Mouse (Mus musculus): Measurements from ENCODE around the gene Adam15. TPM values are rescaled to one million over a fixed set of nuclear protein-coding genes. Genes with fewer than 3 reads are reported as not detected.

Adam15 gene
- polyA plus RNA-seq, 1 experiment from 2014 or later: 61.5 TPM

- no peak for ATAC-seq (replicated peaks; ENCODE audit: extremely low read depth, insufficient read depth, low FRiP score)
- Histone ChIP-seq H3K27ac (ENCODE audit: low read length) (peak overlapping the region; percentile 73), H3K4me3 (ENCODE audit: low read length) (peak overlapping the region; percentile 77), H3K4me2 (ENCODE audit: low read depth, low read length) (peak overlapping the region; percentile 90), H3K36me3 (ENCODE audit: control insufficient read depth, insufficient read depth) (no peaks in the 10 kb centered on the region), H3K9ac (ENCODE audit: low read length) (peak overlapping the region; percentile 88), H3K4me1 (ENCODE audit: control insufficient read depth, insufficient read depth, low read length) (peaks cover 29% of the 10 kb centered on the region), H3K9me3 (replicated peaks; ENCODE audit: control insufficient read depth, low read length) (no peaks in the 10 kb centered on the region), H3K27me3 (ENCODE audit: control insufficient read depth, insufficient read depth, low read length) (no peaks in the 10 kb centered on the region)
- under 1% methylated on average over 55 of the region's 56 CpGs for WGBS
These were observed 42.1 kb upstream of the Adam15 start for GRCm38 (mm10) chr3:89391663-89392511.

GRCm38 (mm10) chr3:89390699-89391662, 41.2 kb upstream of the Adam15 start:
- no peaks in the 10 kb centered on the region for H3K36me3 ChIP-seq (ENCODE audit: control insufficient read depth, insufficient read depth)
- peak overlapping the region; percentile 73 for H3K27ac ChIP-seq (ENCODE audit: low read length)
- H3K4me3 ChIP-seq (ENCODE audit: low read length): peak overlapping the region; percentile 77
- peaks cover 24% of the 10 kb centered on the region for H3K4me1 ChIP-seq (ENCODE audit: control insufficient read depth, insufficient read depth, low read length)
- H3K4me2 ChIP-seq (ENCODE audit: low read depth, low read length): peak overlapping the region; percentile 90
- H3K27me3 ChIP-seq (ENCODE audit: control insufficient read depth, insufficient read depth, low read length): no peaks in the 10 kb centered on the region
- ATAC-seq (replicated peaks; ENCODE audit: extremely low read depth, insufficient read depth, low FRiP score): no peak
- 16% methylated on average over 19 of the region's 19 CpGs for WGBS
- H3K9me3 ChIP-seq (replicated peaks; ENCODE audit: control insufficient read depth, low read length): no peaks in the 10 kb centered on the region
- H3K9ac ChIP-seq (ENCODE audit: low read length): peak overlapping the region; percentile 88

- H3K4me1 ChIP-seq (ENCODE audit: control insufficient read depth, insufficient read depth, low read length): peaks cover 15% of the 10 kb centered on the region
These were observed 40.3 kb upstream of the Adam15 start for GRCm38 (mm10) chr3:89390111-89390515.

DNA sequence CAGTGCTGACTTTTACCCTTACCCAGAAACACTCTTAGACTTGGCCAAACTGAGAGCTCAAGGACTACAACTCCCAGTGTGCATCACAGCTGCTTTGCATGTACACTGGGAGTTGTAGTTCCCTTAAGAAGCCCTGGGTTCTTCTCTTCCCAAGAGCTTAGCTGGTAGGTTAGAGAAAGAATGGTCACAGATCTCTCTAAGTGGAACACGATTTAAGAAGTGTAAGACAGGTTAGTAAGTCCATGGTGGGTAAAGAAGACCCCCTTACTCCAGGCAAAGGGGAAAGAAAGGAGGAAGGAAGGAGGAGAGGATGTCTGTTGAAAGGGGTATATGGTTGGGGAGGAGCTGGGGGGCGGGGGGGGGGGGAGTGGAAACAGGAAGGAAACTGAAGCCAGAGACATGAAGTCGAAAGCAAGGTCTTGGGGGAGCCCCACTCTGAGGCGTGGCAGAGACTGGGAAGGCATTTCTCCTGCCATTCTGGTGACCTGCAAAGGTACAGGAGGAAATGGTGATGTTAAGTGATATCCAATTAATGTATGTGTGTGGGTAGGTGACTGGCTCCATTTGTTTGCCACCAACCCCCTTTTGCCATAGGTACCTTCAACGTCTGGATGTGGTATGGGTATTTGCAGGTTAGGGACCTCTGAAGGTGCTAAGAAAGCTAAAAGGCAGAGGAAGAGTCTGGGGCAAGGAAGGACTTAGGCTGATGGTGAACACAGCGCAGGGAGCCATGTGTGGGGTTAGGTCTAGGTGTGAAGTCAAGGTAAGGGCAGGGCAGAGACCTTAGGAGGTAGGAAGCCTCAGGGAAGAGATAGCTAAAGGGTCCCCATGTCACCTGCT, 39.3 kb upstream of the Adam15 start:
- Histone ChIP-seq H3K9me3 (replicated peaks; ENCODE audit: control insufficient read depth, low read length) (no peaks in the 10 kb centered on the region), H3K36me3 (ENCODE audit: control insufficient read depth, insufficient read depth) (no peaks in the 10 kb centered on the region), H3K4me3 (ENCODE audit: low read length) (no peak overlapping the region), H3K27me3 (ENCODE audit: control insufficient read depth, insufficient read depth, low read length) (no peaks in the 10 kb centered on the region), H3K4me2 (ENCODE audit: low read depth, low read length) (no peak overlapping the region), H3K4me1 (ENCODE audit: control insufficient read depth, insufficient read depth, low read length) (peaks cover 15% of the 10 kb centered on the region), H3K27ac (ENCODE audit: low read length) (no peak overlapping the region), H3K9ac (ENCODE audit: low read length) (no peak overlapping the region)
- no peak for ATAC-seq (replicated peaks; ENCODE audit: extremely low read depth, insufficient read depth, low FRiP score)
- WGBS: 56% methylated on average over 6 of the region's 6 CpGs

More at GRCm38 (mm10) chr3:89390111-89390515, 40.3 kb upstream of the Adam15 start:
- Histone ChIP-seq H3K4me3 (ENCODE audit: low read length) (no peak overlapping the region), H3K27ac (ENCODE audit: low read length) (peak overlapping the region; percentile 73), H3K9ac (ENCODE audit: low read length) (no peak overlapping the region), H3K36me3 (ENCODE audit: control insufficient read depth, insufficient read depth) (no peaks in the 10 kb centered on the region), H3K9me3 (replicated peaks; ENCODE audit: control insufficient read depth, low read length) (no peaks in the 10 kb centered on the region), H3K4me2 (ENCODE audit: low read depth, low read length) (no peak overlapping the region), H3K27me3 (ENCODE audit: control insufficient read depth, insufficient read depth, low read length) (no peaks in the 10 kb centered on the region)
- WGBS: 27% methylated on average over 5 of the region's 5 CpGs
- ATAC-seq (replicated peaks; ENCODE audit: extremely low read depth, insufficient read depth, low FRiP score): no peak

- Histone ChIP-seq H3K27ac (ENCODE audit: low read length) (no peak overlapping the region), H3K4me1 (ENCODE audit: control insufficient read depth, insufficient read depth, low read length) (peaks cover 15% of the 10 kb centered on the region)
These were observed 38.5 kb upstream of the Adam15 start for GRCm38 (mm10) chr3:89388134-89388881.

GRCm38 (mm10) chr3:89387632-89388031, 37.8 kb upstream of the Adam15 start:
- Histone ChIP-seq H3K36me3 (ENCODE audit: control insufficient read depth, insufficient read depth) (no peaks in the 10 kb centered on the region), H3K4me3 (ENCODE audit: low read length) (no peak overlapping the region), H3K9me3 (replicated peaks; ENCODE audit: control insufficient read depth, low read length) (no peaks in the 10 kb centered on the region), H3K9ac (ENCODE audit: low read length) (no peak overlapping the region), H3K27me3 (ENCODE audit: control insufficient read depth, insufficient read depth, low read length) (no peaks in the 10 kb centered on the region), H3K4me2 (ENCODE audit: low read depth, low read length) (no peak overlapping the region), H3K4me1 (ENCODE audit: control insufficient read depth, insufficient read depth, low read length) (peaks cover 15% of the 10 kb centered on the region), H3K27ac (ENCODE audit: low read length) (no peak overlapping the region)
- WGBS: 85% methylated on average over 11 of the region's 11 CpGs
- no peak for ATAC-seq (replicated peaks; ENCODE audit: extremely low read depth, insufficient read depth, low FRiP score)

More at GRCm38 (mm10) chr3:89388134-89388881, 38.5 kb upstream of the Adam15 start:
- 74% methylated on average over 11 of the region's 11 CpGs for WGBS
- Histone ChIP-seq H3K36me3 (ENCODE audit: control insufficient read depth, insufficient read depth) (no peaks in the 10 kb centered on the region), H3K9me3 (replicated peaks; ENCODE audit: control insufficient read depth, low read length) (no peaks in the 10 kb centered on the region), H3K4me2 (ENCODE audit: low read depth, low read length) (no peak overlapping the region), H3K27me3 (ENCODE audit: control insufficient read depth, insufficient read depth, low read length) (no peaks in the 10 kb centered on the region), H3K4me3 (ENCODE audit: low read length) (no peak overlapping the region), H3K9ac (ENCODE audit: low read length) (no peak overlapping the region)
- ATAC-seq (replicated peaks; ENCODE audit: extremely low read depth, insufficient read depth, low FRiP score): no peak

GRCm38 (mm10) chr3:89386438-89387420, 36.9 kb upstream of the Adam15 start:
- H3K9me3 ChIP-seq (replicated peaks; ENCODE audit: control insufficient read depth, low read length): no peaks in the 10 kb centered on the region
- H3K36me3 ChIP-seq (ENCODE audit: control insufficient read depth, insufficient read depth): no peaks in the 10 kb centered on the region
- 62% methylated on average over 17 of the region's 17 CpGs for WGBS
- ATAC-seq (replicated peaks; ENCODE audit: extremely low read depth, insufficient read depth, low FRiP score): no peak
- H3K4me2 ChIP-seq (ENCODE audit: low read depth, low read length): no peak overlapping the region
- H3K27ac ChIP-seq (ENCODE audit: low read length): no peak overlapping the region
- peaks cover 15% of the 10 kb centered on the region for H3K4me1 ChIP-seq (ENCODE audit: control insufficient read depth, insufficient read depth, low read length)
- H3K4me3 ChIP-seq (ENCODE audit: low read length): no peak overlapping the region
- H3K9ac ChIP-seq (ENCODE audit: low read length): no peak overlapping the region
- H3K27me3 ChIP-seq (ENCODE audit: control insufficient read depth, insufficient read depth, low read length): no peaks in the 10 kb centered on the region
